Mouse (Mus musculus) erythroblast, adult 5-6 weeks (primary cell): ENCODE measurements around the gene Kiss1. TPM values are rescaled to one million over a fixed set of nuclear protein-coding genes. Genes with fewer than 3 reads are reported as not detected.
"Not testable (repeated sequence)": the region's sequence is repeated elsewhere in the genome, so short reads cannot be mapped to it uniquely, and the experiment has no call there.

ENCODE experiments used
- ATAC-seq: replicated peaks from 2 replicates; pipeline ENCODE4 v1.8.0; 2016; ENCODE audit warnings: moderate number of reproducible peaks, mild to moderate bottlenecking, moderate TSS enrichment, inconsistent platforms; ENCODE audit not compliant: poor library complexity, low FRiP score, severe bottlenecking
- total RNA-seq, 2 experiments: library from RNA; stranded (forward) in 1 of 2; stranded (reverse) in 1 of 2; fragments of 150-400 nt in 1 of 2; fragments of 200-764, 138-1000 nt in 1 of 2; gene quantifications; 2 replicates each; pipeline versions ENCODE4 v1.2.3 to v1.2.4; 2015 to 2017; ENCODE audit warnings: low replicate concordance in 2 of 2

The Kiss1 gene
- total RNA-seq, 2 experiments from 2014 or later: not detected

GRCm38 (mm10) chr1:133315775-133316174, 5.9 kb upstream of the Kiss1 start:
- no peak for ATAC-seq

- ATAC-seq: no peak
Observed at GRCm38 (mm10) chr1:133316577-133316976, 5.1 kb upstream of the Kiss1 start.

GRCm38 (mm10) chr1:133317149-133317548, 4.5 kb upstream of the Kiss1 start:
- ATAC-seq: no peak

- ATAC-seq: no peak
Observed at GRCm38 (mm10) chr1:133323333-133323732, 1.7 kb downstream of the Kiss1 start.

GRCm38 (mm10) chr1:133325951-133326350, 4.3 kb downstream of the Kiss1 start:
- no peak for ATAC-seq

- no peak for ATAC-seq
Observed at GRCm38 (mm10) chr1:133327094-133327493, 5.4 kb downstream of the Kiss1 start.

GRCm38 (mm10) chr1:133328299-133328795, 6.7 kb downstream of the Kiss1 start:
- no peak for ATAC-seq

- no peak for ATAC-seq
Observed at GRCm38 (mm10) chr1:133328896-133329637, 7.4 kb downstream of the Kiss1 start.

- no peak for ATAC-seq
Observed at GRCm38 (mm10) chr1:133329638-133329964, 7.9 kb downstream of the Kiss1 start.

GRCm38 (mm10) chr1:133331142-133331541, 9.5 kb downstream of the Kiss1 start:
- no peak for ATAC-seq

GRCm38 (mm10) chr1:133332656-133333430, 11.2 kb downstream of the Kiss1 start:
- ATAC-seq: no peak

GRCm38 (mm10) chr1:133333937-133334336, 12.3 kb downstream of the Kiss1 start:
- ATAC-seq: no peak

GRCm38 (mm10) chr1:133340403-133340802, 18.7 kb downstream of the Kiss1 start:
- not testable (repeated sequence) for ATAC-seq

- ATAC-seq: no peak
Observed at GRCm38 (mm10) chr1:133344357-133344756, 22.7 kb downstream of the Kiss1 start.

- ATAC-seq: no peak
Observed at GRCm38 (mm10) chr1:133346531-133346930, 24.9 kb downstream of the Kiss1 start.

GRCm38 (mm10) chr1:133347226-133347625, 25.6 kb downstream of the Kiss1 start:
- ATAC-seq: no peak

- no peak for ATAC-seq
Observed at GRCm38 (mm10) chr1:133347693-133348520, 26.2 kb downstream of the Kiss1 start.

- no peak for ATAC-seq
Observed at GRCm38 (mm10) chr1:133350210-133350609, 28.5 kb downstream of the Kiss1 start, which contains the start of gene Ren1. TSS of gene Ren1 (plus strand) at chr1:133350510.

- ATAC-seq: no peak
Observed at GRCm38 (mm10) chr1:133351762-133352161, 30.1 kb downstream of the Kiss1 start.

- ATAC-seq: no peak
Observed at GRCm38 (mm10) chr1:133353371-133353809, 31.7 kb downstream of the Kiss1 start.
